Mouse (Mus musculus) stomach, embryonic 15.5 days (tissue): ENCODE results near the gene Trpm1. TPM values are rescaled to one million over a fixed set of nuclear protein-coding genes. Genes with fewer than 3 reads are reported as not detected.
A peak's percentile ranks its signal among the peaks of the same experiment; 100 is the strongest.

Experiments used
- ATAC-seq: fragments of 200-750 bp; cut with Nextera tagmentation; 2 replicates; pipeline ENCODE4 v1.8.0; 2017; ENCODE audit warnings: low read depth, moderate number of reproducible peaks, moderate TSS enrichment; ENCODE audit not compliant: insufficient read depth, low FRiP score
- H3K27ac ChIP-seq: fragments of 300-500 bp; sonication (generic); 2 replicates; pipeline ENCODE4 v1.5.1; 2015; ENCODE audit warnings: mild to moderate bottlenecking, inconsistent platforms
- H3K27me3 ChIP-seq: fragments of 300-500 bp; sonication (generic); replicated peaks from 2 replicates; pipeline ENCODE4 v1.6.1; 2015; ENCODE audit warnings: inconsistent platforms
- H3K36me3 ChIP-seq: fragments of 300-500 bp; sonication (generic); 2 replicates; pipeline ENCODE4 v1.6.1; 2015; ENCODE audit warnings: inconsistent platforms
- H3K4me1 ChIP-seq: fragments of 300-500 bp; sonication (generic); 2 replicates; pipeline ENCODE4 v1.6.1; 2015; ENCODE audit warnings: inconsistent platforms
- H3K4me2 ChIP-seq: fragments of 300-500 bp; sonication (generic); 2 replicates; pipeline ENCODE4 v1.6.1; 2015; ENCODE audit warnings: mild to moderate bottlenecking, inconsistent platforms
- H3K4me3 ChIP-seq: fragments of 300-500 bp; sonication (generic); replicated peaks from 2 replicates; pipeline ENCODE4 v1.5.1; 2015; ENCODE audit warnings: inconsistent platforms
- H3K9ac ChIP-seq: fragments of 300-500 bp; sonication (generic); 2 replicates; pipeline ENCODE4 v1.6.1; 2015; ENCODE audit warnings: inconsistent platforms
- H3K9me3 ChIP-seq: fragments of 300-500 bp; sonication (generic); 2 replicates; pipeline ENCODE4 v1.6.1; 2016; ENCODE audit warnings: inconsistent platforms
- WGBS: fragments of 180-500 bp; shearing (Covaris S2); methylation state at CpG from one replicate; pipeline ENCODE4 v1.1.7; 2015; 5-methylcytosine and 5-hydroxymethylcytosine counted together
- polyA plus RNA-seq: library from polyadenylated mRNA; unstranded; fragments of >200 nt; fragmentation: Nextera tagmentation; extraction: Ambion mirVana; gene quantifications from 2 replicates; pipeline ENCODE4 v1.2.1, GENCODE M21; 2015

The Trpm1 gene
- polyA plus RNA-seq, 1 experiment from 2014 or later: 0.18 TPM

GRCm38 (mm10) chr7:64276921-64277320, 123.3 kb downstream of the Trpm1 start:
- Histone ChIP-seq H3K4me2 (no peak overlapping the region), H3K4me3 (no peak overlapping the region), H3K36me3 (no peaks in the 10 kb centered on the region), H3K9ac (no peak overlapping the region), H3K4me1 (no peaks in the 10 kb centered on the region), H3K27ac (no peak overlapping the region), H3K27me3 (no peaks in the 10 kb centered on the region), H3K9me3 (no peaks in the 10 kb centered on the region)
- WGBS: 33% methylated on average over 6 of the region's 6 CpGs
- ATAC-seq: no peak

- Histone ChIP-seq H3K4me1 (no peaks in the 10 kb centered on the region), H3K27me3 (no peaks in the 10 kb centered on the region), H3K4me3 (no peak overlapping the region), H3K27ac (no peak overlapping the region), H3K36me3 (no peaks in the 10 kb centered on the region), H3K9ac (no peak overlapping the region), H3K4me2 (no peak overlapping the region), H3K9me3 (no peaks in the 10 kb centered on the region)
- WGBS: 88% methylated on average over 1 of the region's 1 CpGs
- no peak for ATAC-seq
These were observed 124.9 kb downstream of the Trpm1 start for GRCm38 (mm10) chr7:64278526-64278925.

- H3K27ac ChIP-seq: no peak overlapping the region
- H3K36me3 ChIP-seq: no peaks in the 10 kb centered on the region
- no peaks in the 10 kb centered on the region for H3K9me3 ChIP-seq
- no peak overlapping the region for H3K9ac ChIP-seq
- no peak overlapping the region for H3K4me3 ChIP-seq
- H3K4me1 ChIP-seq: no peaks in the 10 kb centered on the region
- no peak for ATAC-seq
- H3K4me2 ChIP-seq: no peak overlapping the region
- WGBS: 80% methylated on average over 3 of the region's 3 CpGs
- H3K27me3 ChIP-seq: no peaks in the 10 kb centered on the region
These were observed 125.9 kb downstream of the Trpm1 start for GRCm38 (mm10) chr7:64279548-64279947.

- Histone ChIP-seq H3K27me3 (no peaks in the 10 kb centered on the region), H3K9me3 (no peaks in the 10 kb centered on the region), H3K4me2 (peak overlapping the region; percentile 74), H3K36me3 (no peaks in the 10 kb centered on the region), H3K27ac (no peak overlapping the region), H3K4me1 (no peaks in the 10 kb centered on the region), H3K9ac (no peak overlapping the region), H3K4me3 (peak overlapping the region; percentile 91; the same call in 1 of the 2 replicates)
- no peak for ATAC-seq
These were observed 132.9 kb downstream of the Trpm1 start for GRCm38 (mm10) chr7:64286566-64286965.

- Histone ChIP-seq H3K27ac (peak within 1 kb of the TSS; percentile 84), H3K4me2 (peak within 1 kb of the TSS; percentile 74), H3K9ac (peak within 1 kb of the TSS; percentile 80), H3K27me3 (no peaks in the 10 kb centered on the region), H3K4me3 (peak within 1 kb of the TSS; percentile 91), H3K36me3 (no peaks in the 10 kb centered on the region), H3K9me3 (no peaks in the 10 kb centered on the region), H3K4me1 (no peaks in the 10 kb centered on the region)
- under 1% methylated on average over 77 of the region's 77 CpGs for WGBS
- peak; percentile 98 for ATAC-seq
These were observed 133.9 kb downstream of the Trpm1 start, which contains the start of gene Mtmr10 for GRCm38 (mm10) chr7:64287414-64288091. Mtmr10 (plus strand) TSS chr7:64287653.

GRCm38 (mm10) chr7:64289416-64289815, 135.8 kb downstream of the Trpm1 start:
- no peaks in the 10 kb centered on the region for H3K27me3 ChIP-seq
- 93% methylated on average over 7 of the region's 7 CpGs for WGBS

GRCm38 (mm10) chr7:64290431-64290830, 136.8 kb downstream of the Trpm1 start:
- Histone ChIP-seq H3K9me3 (no peaks in the 10 kb centered on the region), H3K4me2 (no peak overlapping the region), H3K4me1 (0 out of 2 replicates have a peak, but pooled peaks cover 4% of the 10 kb centered on the region), H3K4me3 (no peak overlapping the region), H3K27ac (no peak overlapping the region), H3K27me3 (no peaks in the 10 kb centered on the region), H3K36me3 (no peaks in the 10 kb centered on the region), H3K9ac (no peak overlapping the region)
- no peak for ATAC-seq
- 91% methylated on average over 6 of the region's 6 CpGs for WGBS

More at GRCm38 (mm10) chr7:64289416-64289815, 135.8 kb downstream of the Trpm1 start:
- Histone ChIP-seq H3K4me1 (no peaks in the 10 kb centered on the region), H3K4me3 (no peak overlapping the region), H3K27ac (no peak overlapping the region), H3K36me3 (no peaks in the 10 kb centered on the region), H3K9ac (no peak overlapping the region), H3K9me3 (no peaks in the 10 kb centered on the region), H3K4me2 (no peak overlapping the region)
- ATAC-seq: no peak

GRCm38 (mm10) chr7:64291722-64292121, 138.1 kb downstream of the Trpm1 start:
- H3K27ac ChIP-seq: no peak overlapping the region
- 0 out of 2 replicates have a peak, but pooled peaks cover 8% of the 10 kb centered on the region for H3K4me1 ChIP-seq
- ATAC-seq: no peak
- no peak overlapping the region for H3K4me3 ChIP-seq
- WGBS: 91% methylated on average over 10 of the region's 10 CpGs
- no peak overlapping the region for H3K4me2 ChIP-seq
- H3K9me3 ChIP-seq: no peaks in the 10 kb centered on the region
- H3K9ac ChIP-seq: no peak overlapping the region
- H3K27me3 ChIP-seq: no peaks in the 10 kb centered on the region
- H3K36me3 ChIP-seq: no peaks in the 10 kb centered on the region

GRCm38 (mm10) chr7:64296286-64297010, 142.8 kb downstream of the Trpm1 start:
- 37% methylated on average over 5 of the region's 5 CpGs for WGBS
- no peak for ATAC-seq
- H3K9me3 ChIP-seq: no peaks in the 10 kb centered on the region

GRCm38 (mm10) chr7:64310241-64310640, 156.6 kb downstream of the Trpm1 start:
- Histone ChIP-seq H3K4me3 (no peak overlapping the region), H3K4me2 (no peak overlapping the region), H3K27me3 (no peaks in the 10 kb centered on the region), H3K4me1 (no peaks in the 10 kb centered on the region), H3K9me3 (no peaks in the 10 kb centered on the region), H3K9ac (no peak overlapping the region), H3K36me3 (0 out of 2 replicates have a peak, but pooled peaks cover 5% of the 10 kb centered on the region), H3K27ac (no peak overlapping the region)
- 78% methylated on average over 7 of the region's 7 CpGs for WGBS
- no peak for ATAC-seq

More at GRCm38 (mm10) chr7:64296286-64297010, 142.8 kb downstream of the Trpm1 start:
- Histone ChIP-seq H3K4me2 (no peak overlapping the region), H3K36me3 (peaks cover under 1% of the 10 kb centered on the region; the same call in 1 of the 2 replicates), H3K27me3 (no peaks in the 10 kb centered on the region), H3K4me1 (0 out of 2 replicates have a peak, but pooled peaks cover 11% of the 10 kb centered on the region), H3K4me3 (no peak overlapping the region), H3K9ac (no peak overlapping the region), H3K27ac (no peak overlapping the region)

- H3K27me3 ChIP-seq: no peaks in the 10 kb centered on the region
- H3K4me1 ChIP-seq: no peaks in the 10 kb centered on the region
- no peak overlapping the region for H3K9ac ChIP-seq
- H3K36me3 ChIP-seq: 0 out of 2 replicates have a peak, but pooled peaks cover 5% of the 10 kb centered on the region
- no peak overlapping the region for H3K4me2 ChIP-seq
- no peak overlapping the region for H3K27ac ChIP-seq
- 56% methylated on average over 2 of the region's 2 CpGs for WGBS
- H3K4me3 ChIP-seq: no peak overlapping the region
- no peaks in the 10 kb centered on the region for H3K9me3 ChIP-seq
- ATAC-seq: no peak
These were observed 157.1 kb downstream of the Trpm1 start for GRCm38 (mm10) chr7:64310756-64311155.

GRCm38 (mm10) chr7:64312811-64313210, 159.2 kb downstream of the Trpm1 start:
- H3K9ac ChIP-seq: no peak overlapping the region
- WGBS: 72% methylated on average over 7 of the region's 7 CpGs
- 0 out of 2 replicates have a peak, but pooled peaks cover 6% of the 10 kb centered on the region for H3K36me3 ChIP-seq
- H3K4me3 ChIP-seq: no peak overlapping the region
- H3K27ac ChIP-seq: no peak overlapping the region
- 0 out of 2 replicates have a peak, but pooled peaks have one; percentile 50 for ATAC-seq
- H3K9me3 ChIP-seq: no peaks in the 10 kb centered on the region
- H3K4me2 ChIP-seq: no peak overlapping the region
- H3K4me1 ChIP-seq: no peaks in the 10 kb centered on the region
- no peaks in the 10 kb centered on the region for H3K27me3 ChIP-seq
